Mouse (Mus musculus) forebrain, embryonic 15.5 days (tissue): ENCODE measurements around the gene Cx3cr1. TPM values are rescaled to one million over a fixed set of nuclear protein-coding genes. Genes with fewer than 3 reads are reported as not detected.

Experiments used
- ATAC-seq: fragments of 200-750 bp; cut with Nextera tagmentation; replicated peaks from 2 replicates; pipeline ENCODE4 v1.8.0; 2017; ENCODE audit warnings: mild to moderate bottlenecking, moderate TSS enrichment, moderate library complexity
- H3K27ac ChIP-seq: fragments of 300-500 bp; sonication (generic); replicated peaks from 2 replicates; pipeline ENCODE4 v1.5.1; 2015; ENCODE audit warnings: mild to moderate bottlenecking, inconsistent platforms
- H3K27me3 ChIP-seq: fragments of 300-500 bp; sonication (generic); 2 replicates; pipeline ENCODE4 v1.6.1; 2015; ENCODE audit warnings: inconsistent platforms
- H3K36me3 ChIP-seq: fragments of 300-500 bp; sonication (generic); 2 replicates; pipeline ENCODE4 v1.6.1; 2015; ENCODE audit warnings: mild to moderate bottlenecking, inconsistent platforms
- H3K4me1 ChIP-seq: fragments of 300-500 bp; sonication (generic); 2 replicates; pipeline ENCODE4 v1.6.1; 2015; ENCODE audit warnings: inconsistent platforms
- H3K4me2 ChIP-seq: fragments of 300-500 bp; sonication (generic); replicated peaks from 2 replicates; pipeline ENCODE4 v1.6.1; 2015; ENCODE audit warnings: mild to moderate bottlenecking, inconsistent platforms
- H3K4me3 ChIP-seq: fragments of 300-500 bp; sonication (generic); 2 replicates; pipeline ENCODE4 v1.5.1; 2015; ENCODE audit warnings: mild to moderate bottlenecking, inconsistent platforms
- H3K9ac ChIP-seq: fragments of 300-500 bp; sonication (generic); replicated peaks from 2 replicates; pipeline ENCODE4 v1.6.1; 2015; ENCODE audit warnings: mild to moderate bottlenecking, inconsistent platforms
- H3K9me3 ChIP-seq: fragments of 300-500 bp; sonication (generic); 2 replicates; pipeline ENCODE4 v1.6.1; 2016; ENCODE audit warnings: inconsistent platforms
- WGBS: fragments of 180-500 bp; shearing (Covaris S2); methylation state at CpG from one replicate; pipeline ENCODE4 v1.1.7; 2015; ENCODE audit warnings: mixed read lengths; 5-methylcytosine and 5-hydroxymethylcytosine counted together
- polyA plus RNA-seq: library from polyadenylated mRNA; unstranded; fragments of >200 nt; fragmentation: Nextera tagmentation; extraction: Ambion mirVana; gene quantifications from 2 replicates; pipeline ENCODE4 v1.2.1, GENCODE M21; 2015

The Cx3cr1 gene
- polyA plus RNA-seq, 1 experiment from 2014 or later, result 6.9 TPM

DNA sequence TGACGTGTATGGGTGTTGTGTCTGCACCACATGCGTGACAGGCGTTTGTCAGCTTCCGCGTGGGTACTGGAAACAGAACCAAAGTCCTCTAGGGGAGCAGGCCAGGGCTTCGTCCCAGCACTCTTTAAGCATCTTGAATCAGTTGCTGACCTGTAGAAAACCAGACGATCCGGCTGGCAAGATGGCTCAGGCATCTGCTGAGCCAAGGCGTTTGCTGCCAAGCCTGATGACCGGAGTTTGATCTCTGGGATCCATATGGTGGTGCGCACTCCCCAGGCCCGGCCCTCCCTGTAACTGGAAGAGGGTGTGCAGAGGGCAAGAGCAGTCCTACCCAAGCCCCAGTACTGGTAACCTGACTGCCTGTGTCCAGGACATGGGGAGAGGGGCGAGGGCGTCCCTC lies 127.8 kb downstream of the Cx3cr1 start:
- H3K9ac ChIP-seq, result no peak overlapping the region
- no peak overlapping the region for H3K27ac ChIP-seq
- 85% methylated on average over 14 of the region's 14 CpGs for WGBS
- no peak overlapping the region for H3K4me2 ChIP-seq
- no peaks in the 10 kb centered on the region for H3K36me3 ChIP-seq
- H3K9me3 ChIP-seq, result no peaks in the 10 kb centered on the region
- H3K4me3 ChIP-seq, result no peak overlapping the region
- ATAC-seq, result no peak
- H3K27me3 ChIP-seq, result no peaks in the 10 kb centered on the region
- peaks cover 6% of the 10 kb centered on the region for H3K4me1 ChIP-seq

GRCm38 (mm10) chr9:119941407-119941806 lies 128.3 kb downstream of the Cx3cr1 start:
- Histone ChIP-seq H3K9me3 (no peaks in the 10 kb centered on the region), H3K36me3 (no peaks in the 10 kb centered on the region), H3K9ac (no peak overlapping the region), H3K4me3 (no peak overlapping the region), H3K27ac (no peak overlapping the region), H3K4me1 (peaks cover 11% of the 10 kb centered on the region), H3K4me2 (no peak overlapping the region), H3K27me3 (no peaks in the 10 kb centered on the region)
- ATAC-seq, result no peak
- WGBS, result 82% methylated on average over 5 of the region's 5 CpGs

DNA sequence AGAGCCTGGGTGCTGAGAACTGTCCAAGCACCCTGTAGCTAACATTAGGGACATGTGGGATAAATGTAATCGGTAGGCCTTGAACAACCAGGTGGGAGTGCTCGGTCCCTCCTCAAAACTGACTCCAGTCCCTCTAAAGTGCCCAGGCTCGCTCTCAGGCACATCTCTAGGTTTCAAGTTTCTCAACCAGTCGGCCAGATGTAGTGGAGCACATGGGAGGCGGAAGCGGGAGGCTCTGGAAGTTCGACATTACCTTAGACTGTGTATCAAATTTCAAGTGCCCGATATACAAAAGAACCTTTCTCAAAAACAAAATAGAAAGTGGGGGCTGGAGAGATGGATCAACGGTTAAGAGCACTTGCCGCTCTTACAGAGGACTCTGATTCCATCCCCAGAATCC lies 130.0 kb downstream of the Cx3cr1 start:
- no peak for ATAC-seq
- WGBS, result 73% methylated on average over 10 of the region's 10 CpGs

GRCm38 (mm10) chr9:119938496-119938895 lies 131.2 kb downstream of the Cx3cr1 start:
- 83% methylated on average over 4 of the region's 4 CpGs for WGBS
- Histone ChIP-seq H3K27me3 (no peaks in the 10 kb centered on the region), H3K4me1 (peaks cover 21% of the 10 kb centered on the region), H3K36me3 (no peaks in the 10 kb centered on the region), H3K27ac (no peak overlapping the region), H3K4me2 (no peak overlapping the region), H3K4me3 (no peak overlapping the region), H3K9me3 (no peaks in the 10 kb centered on the region), H3K9ac (no peak overlapping the region)
- no peak for ATAC-seq

More for the DNA sequence above, 130.0 kb downstream of the Cx3cr1 start:
- Histone ChIP-seq H3K9me3 (no peaks in the 10 kb centered on the region), H3K4me3 (no peak overlapping the region), H3K27me3 (no peaks in the 10 kb centered on the region), H3K4me1 (peaks cover 21% of the 10 kb centered on the region), H3K27ac (no peak overlapping the region), H3K9ac (no peak overlapping the region), H3K36me3 (no peaks in the 10 kb centered on the region), H3K4me2 (no peak overlapping the region)

- no peaks in the 10 kb centered on the region for H3K27me3 ChIP-seq
- H3K4me2 ChIP-seq, result peak within 1 kb of the TSS; percentile 80
- H3K4me3 ChIP-seq, result peak within 1 kb of the TSS; percentile 67
- peak; percentile 94 for ATAC-seq
- WGBS, result under 1% methylated on average over 40 of the region's 40 CpGs
- H3K9me3 ChIP-seq, result no peaks in the 10 kb centered on the region
- peak within 1 kb of the TSS; percentile 64 for H3K27ac ChIP-seq
- H3K9ac ChIP-seq, result peak within 1 kb of the TSS; percentile 80
- H3K4me1 ChIP-seq, result peaks cover 21% of the 10 kb centered on the region
- H3K36me3 ChIP-seq, result no peaks in the 10 kb centered on the region
Observed at GRCm38 (mm10) chr9:119937005-119937773, 132.5 kb downstream of the Cx3cr1 start, which contains the start of the genes Gorasp1 and Ttc21a. Gene Gorasp1 (minus strand): TSS chr9:119937565. Gene Ttc21a (plus strand): TSS chr9:119937606.

- no peak for ATAC-seq
- Histone ChIP-seq H3K4me1 (peaks cover 21% of the 10 kb centered on the region), H3K9me3 (no peaks in the 10 kb centered on the region), H3K4me2 (no peak overlapping the region), H3K27ac (no peak overlapping the region), H3K4me3 (no peak overlapping the region), H3K27me3 (no peaks in the 10 kb centered on the region), H3K9ac (no peak overlapping the region), H3K36me3 (peaks cover 12% of the 10 kb centered on the region; the same call in 1 of the 2 replicates)
- WGBS, result 94% methylated on average over 6 of the region's 6 CpGs
Observed at GRCm38 (mm10) chr9:119933675-119934074, 136.0 kb downstream of the Cx3cr1 start.

DNA sequence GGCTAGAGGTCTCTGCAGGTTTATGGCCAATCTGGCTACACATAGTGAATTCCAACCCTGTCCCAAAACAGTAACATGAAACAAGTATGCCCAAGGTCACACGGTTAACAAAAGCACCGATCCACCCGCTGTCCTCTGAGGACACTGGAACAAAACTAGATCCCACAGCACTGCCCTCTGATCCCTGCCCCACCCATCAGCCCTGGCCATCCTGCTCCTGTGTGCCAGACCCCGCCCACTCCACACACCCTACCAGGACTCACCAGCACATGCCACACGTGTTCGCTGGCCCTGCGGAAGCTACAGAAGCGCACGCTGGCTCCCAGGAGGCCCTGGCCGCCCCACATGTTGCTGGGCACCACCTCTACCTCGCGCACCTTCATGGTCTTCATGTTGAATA lies 137.3 kb downstream of the Cx3cr1 start:
- H3K4me3 ChIP-seq, result no peak overlapping the region
- no peaks in the 10 kb centered on the region for H3K27me3 ChIP-seq
- peaks cover 15% of the 10 kb centered on the region for H3K4me1 ChIP-seq
- ATAC-seq, result no peak
- H3K27ac ChIP-seq, result no peak overlapping the region
- 89% methylated on average over 12 of the region's 12 CpGs for WGBS
- H3K9ac ChIP-seq, result no peak overlapping the region
- no peak overlapping the region for H3K4me2 ChIP-seq
- H3K9me3 ChIP-seq, result no peaks in the 10 kb centered on the region
- peaks cover 25% of the 10 kb centered on the region for H3K36me3 ChIP-seq

DNA sequence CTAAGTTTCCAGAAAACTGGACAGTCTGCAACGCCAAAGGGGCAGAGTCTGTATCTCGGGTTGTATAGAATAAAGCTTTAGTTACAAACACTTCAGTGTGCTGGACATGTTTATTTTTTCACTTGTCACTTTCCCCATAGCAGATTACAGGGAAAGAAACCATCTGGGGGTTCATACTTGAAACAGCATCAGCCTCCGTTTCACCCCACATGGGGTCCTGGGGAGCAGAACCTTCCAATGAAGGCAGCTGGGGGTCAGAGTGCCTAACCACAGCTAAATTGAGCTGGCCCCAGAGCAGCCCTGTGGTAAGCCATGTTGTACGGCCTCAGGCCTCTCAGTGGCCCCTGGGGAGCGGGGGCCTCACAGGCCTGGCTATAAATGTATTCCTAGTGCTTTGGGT lies 143.2 kb downstream of the Cx3cr1 start:
- no peak for ATAC-seq
- Histone ChIP-seq H3K27me3 (no peaks in the 10 kb centered on the region), H3K9me3 (no peaks in the 10 kb centered on the region)

DNA sequence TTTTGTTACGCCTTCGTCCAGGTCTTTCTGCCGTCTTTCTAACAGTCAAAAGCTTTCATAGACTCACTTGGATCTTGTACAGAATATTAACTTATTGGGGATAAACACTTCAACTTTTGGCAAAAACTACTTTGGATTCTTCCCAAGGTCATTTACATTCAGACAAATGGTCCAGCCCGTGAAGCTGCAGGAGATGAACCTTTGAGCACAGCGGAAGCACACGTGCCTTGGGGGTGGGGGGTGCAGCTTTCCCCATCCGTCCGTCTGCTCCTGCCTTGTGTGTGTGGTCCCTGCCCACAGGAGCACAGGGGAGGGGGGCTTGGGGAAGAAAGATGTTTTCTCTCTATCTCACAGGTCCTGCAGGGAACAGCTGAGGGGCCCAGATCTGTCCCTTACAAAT lies 143.9 kb downstream of the Cx3cr1 start:
- no peak overlapping the region for H3K9ac ChIP-seq
- 64% methylated on average over 8 of the region's 8 CpGs for WGBS
- no peak overlapping the region for H3K27ac ChIP-seq
- no peak for ATAC-seq
- H3K4me2 ChIP-seq, result no peak overlapping the region
- peaks cover 80% of the 10 kb centered on the region for H3K36me3 ChIP-seq
- no peaks in the 10 kb centered on the region for H3K27me3 ChIP-seq
- H3K4me3 ChIP-seq, result no peak overlapping the region
- no peaks in the 10 kb centered on the region for H3K9me3 ChIP-seq
- H3K4me1 ChIP-seq, result no peaks in the 10 kb centered on the region

More for the DNA sequence above, 143.2 kb downstream of the Cx3cr1 start:
- Histone ChIP-seq H3K4me2 (no peak overlapping the region), H3K4me1 (no peaks in the 10 kb centered on the region), H3K27ac (no peak overlapping the region), H3K9ac (no peak overlapping the region), H3K4me3 (no peak overlapping the region), H3K36me3 (peaks cover 73% of the 10 kb centered on the region)
- WGBS, result 90% methylated on average over 5 of the region's 5 CpGs

- WGBS, result 93% methylated on average over 16 of the region's 16 CpGs
- peaks cover 83% of the 10 kb centered on the region for H3K36me3 ChIP-seq
- no peaks in the 10 kb centered on the region for H3K4me1 ChIP-seq
- H3K9ac ChIP-seq, result no peak overlapping the region
- no peaks in the 10 kb centered on the region for H3K27me3 ChIP-seq
- no peak overlapping the region for H3K4me3 ChIP-seq
- no peaks in the 10 kb centered on the region for H3K9me3 ChIP-seq
- no peak for ATAC-seq
- no peak overlapping the region for H3K4me2 ChIP-seq
- no peak overlapping the region for H3K27ac ChIP-seq
Observed at GRCm38 (mm10) chr9:119925120-119925657, 144.5 kb downstream of the Cx3cr1 start.

- H3K4me2 ChIP-seq, result no peak overlapping the region
- WGBS, result 89% methylated on average over 4 of the region's 4 CpGs
- H3K4me3 ChIP-seq, result no peak overlapping the region
- no peaks in the 10 kb centered on the region for H3K27me3 ChIP-seq
- no peak overlapping the region for H3K27ac ChIP-seq
- H3K4me1 ChIP-seq, result no peaks in the 10 kb centered on the region
- ATAC-seq, result no peak
- H3K9ac ChIP-seq, result no peak overlapping the region
- no peaks in the 10 kb centered on the region for H3K9me3 ChIP-seq
- H3K36me3 ChIP-seq, result peaks cover 85% of the 10 kb centered on the region
Observed at GRCm38 (mm10) chr9:119923462-119923861, 146.2 kb downstream of the Cx3cr1 start.

GRCm38 (mm10) chr9:119919858-119920257 lies 149.8 kb downstream of the Cx3cr1 start:
- no peak overlapping the region for H3K9ac ChIP-seq
- H3K9me3 ChIP-seq, result no peaks in the 10 kb centered on the region
- H3K36me3 ChIP-seq, result peaks cover 76% of the 10 kb centered on the region
- no peak overlapping the region for H3K27ac ChIP-seq
- ATAC-seq, result no peak
- no peaks in the 10 kb centered on the region for H3K4me1 ChIP-seq
- H3K27me3 ChIP-seq, result no peaks in the 10 kb centered on the region
- no peak overlapping the region for H3K4me2 ChIP-seq
- no peak overlapping the region for H3K4me3 ChIP-seq
- 93% methylated on average over 1 of the region's 1 CpGs for WGBS
